Mouse (Mus musculus) right cerebral cortex, postnatal 36 days (tissue): ENCODE measurements around the gene Clasp1.

ENCODE experiments used
- DNase-seq, 2 experiments: peaks; one replicate each; pipeline ENCODE4 v3.0.0; 2022; ENCODE audit warnings: low spot score in 2 of 2, mixed read lengths in 1 of 2

The Clasp1 gene

DNA sequence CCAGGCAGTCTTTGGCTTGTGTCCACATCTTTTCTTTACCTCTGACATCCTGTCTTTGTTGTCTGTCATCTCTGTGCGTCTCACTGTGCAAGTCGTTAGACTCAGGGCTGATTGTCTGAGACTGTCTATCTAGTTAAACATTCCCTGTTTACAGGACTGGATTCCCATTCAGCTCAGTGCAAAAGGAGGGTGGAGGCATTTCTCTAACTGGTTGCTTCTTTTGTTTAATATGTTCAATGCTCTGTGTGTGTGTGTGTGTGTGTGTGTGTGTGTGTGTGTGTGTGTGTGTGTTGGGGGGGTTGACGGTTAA, 261.9 kb downstream of the Clasp1 start:
- no peak for DNase-seq

DNA sequence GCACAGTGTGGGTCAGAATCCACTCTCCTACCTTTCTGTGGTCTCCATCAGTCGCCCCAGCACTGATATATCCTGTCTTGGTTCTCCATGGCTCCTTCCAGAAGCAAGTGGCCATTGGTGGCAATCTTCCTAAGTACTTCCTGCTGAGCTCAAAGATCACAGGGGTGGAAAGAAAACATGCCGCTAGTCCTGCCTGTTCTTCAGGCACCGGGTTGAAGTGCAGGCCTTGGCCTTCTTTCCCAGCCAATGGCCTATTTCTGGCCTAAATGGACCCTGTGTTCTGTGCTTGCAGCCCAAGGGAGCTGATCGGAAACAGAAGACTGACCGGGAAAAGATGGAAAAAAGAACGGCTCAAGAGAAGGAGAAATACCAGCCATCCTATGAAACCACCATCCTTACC, 269.9 kb downstream of the Clasp1 start:
- no peak for DNase-seq

DNA sequence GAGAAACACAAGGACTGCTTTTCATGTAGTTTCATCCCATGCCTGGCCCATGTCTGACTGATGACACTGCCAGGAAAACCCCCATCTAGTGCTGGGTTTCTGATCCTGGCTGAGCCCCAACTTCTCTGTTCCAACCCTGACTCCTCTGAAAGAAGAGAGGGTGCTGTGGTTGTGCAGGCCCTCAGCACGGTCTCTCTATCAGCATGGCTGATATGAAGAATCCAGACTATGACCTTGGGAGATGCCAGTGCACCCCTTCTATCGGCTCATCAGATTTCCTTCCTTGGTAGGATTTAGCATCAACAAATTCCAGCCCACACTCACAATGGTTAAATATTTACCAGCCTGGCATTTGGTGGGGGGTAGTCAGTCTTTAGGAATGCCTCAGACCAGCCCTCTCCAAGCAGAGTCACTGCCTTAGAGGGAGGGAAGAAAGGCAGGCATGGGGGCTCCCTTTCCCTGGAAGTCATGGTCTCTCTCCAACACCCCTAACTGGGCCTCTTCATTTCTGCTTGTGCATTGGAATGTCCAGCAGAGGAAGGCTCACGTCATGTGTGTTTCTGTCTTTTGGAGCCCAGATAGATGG, 272.1 kb downstream of the Clasp1 start:
- DNase-seq = no peak
